Mouse (Mus musculus) C2C12 (cell line): ENCODE measurements at regions not wholly inside any gene's neighbourhood (a gene's known extent, or its start where the extent isn't known, plus 50 kb on each side); places are given as distances from the start of the nearest gene placed in this dataset.
"Not testable (repeated sequence)": the region's sequence is repeated elsewhere in the genome, so short reads cannot be mapped to it uniquely, and the experiment has no call there.

ENCODE experiments used
- H3K27me3 ChIP-seq: one replicate; pipeline ENCODE4 v1.6.1; 2011; ENCODE audit not compliant: control insufficient read depth, insufficient read depth, insufficient read length
- H3K36me3 ChIP-seq: one replicate; pipeline ENCODE4 v1.6.1; 2011; ENCODE audit not compliant: control insufficient read depth, insufficient read depth
- H3K4me3 ChIP-seq: one replicate; pipeline ENCODE4 v1.5.1; 2011; ENCODE audit warnings: mild to moderate bottlenecking, control low read depth; ENCODE audit not compliant: poor library complexity, insufficient read depth, severe bottlenecking
- H3K79me2 ChIP-seq: one replicate; pipeline ENCODE4 v1.6.1; 2011; ENCODE audit not compliant: control insufficient read depth, insufficient read depth
- H3K79me3 ChIP-seq: one replicate; pipeline ENCODE4 v1.6.1; 2011; ENCODE audit warnings: low read depth, control low read depth
- H3ac ChIP-seq: one replicate; pipeline ENCODE3; 2011; ENCODE audit warnings: low read depth; ENCODE audit not compliant: control insufficient read depth, insufficient read length
- CEBPB ChIP-seq: IDR thresholded peaks from one replicate; pipeline ENCODE4 v1.6.1; 2011; ENCODE audit warnings: low read depth, mild to moderate bottlenecking, control low read depth, moderate library complexity
- CTCF ChIP-seq: IDR thresholded peaks from one replicate; pipeline ENCODE4 v1.5.1; 2011; ENCODE audit not compliant: control insufficient read depth, insufficient read depth, insufficient read length
- FOSL1 ChIP-seq: IDR thresholded peaks from one replicate; pipeline ENCODE4 v1.8.0; 2011; ENCODE audit warnings: mild to moderate bottlenecking, low read length; ENCODE audit not compliant: poor library complexity, insufficient read depth, severe bottlenecking
- MAX ChIP-seq: IDR thresholded peaks from one replicate; pipeline ENCODE4 v1.6.1; 2011; ENCODE audit warnings: mild to moderate bottlenecking, control low read depth
- MYOD1 ChIP-seq: IDR thresholded peaks from one replicate; pipeline ENCODE4 v1.6.1; 2011; ENCODE audit warnings: low read depth; ENCODE audit not compliant: control insufficient read depth, insufficient read length
- MYOG ChIP-seq: IDR thresholded peaks from one replicate; pipeline ENCODE4 v1.6.1; 2011; ENCODE audit not compliant: control insufficient read depth, insufficient read length; ENCODE audit errors: extremely low read depth
- USF1 ChIP-seq: IDR thresholded peaks from one replicate; pipeline ENCODE4 v1.6.1; 2011; ENCODE audit warnings: low read depth, mild to moderate bottlenecking, control low read depth, moderate library complexity

GRCm38 (mm10) chr6:109245666-109246065, 417.2 kb downstream of the Edem1 start:
- H3K27me3 ChIP-seq, result no peaks in the 10 kb centered on the region
- H3ac ChIP-seq, result no peak overlapping the region
- no peaks in the 10 kb centered on the region for H3K79me2 ChIP-seq
- TF ChIP-seq MYOG (no peak), CTCF (no peak), MYOD1 (no peak), MAX (no peak), USF1 (no peak), CEBPB (no peak), FOSL1 (no peak)
- no peaks in the 10 kb centered on the region for H3K79me3 ChIP-seq
- no peak overlapping the region for H3K4me3 ChIP-seq
- H3K36me3 ChIP-seq, result no peaks in the 10 kb centered on the region

- H3K4me3 ChIP-seq, H3K79me2 ChIP-seq, H3K79me3 ChIP-seq, H3K27me3 ChIP-seq, H3ac ChIP-seq, H3K36me3 ChIP-seq: not testable (repeated sequence)
Measured at GRCm38 (mm10) chr6:109246510-109246909, 418.1 kb downstream of the Edem1 start.
